Mouse (Mus musculus) CH12.LX (cell line): ENCODE measurements around the gene Tcf7.

Experiments used
- EP300 ChIP-seq: IDR thresholded peaks from 2 replicates; pipeline ENCODE4 v1.6.1; 2011; ENCODE audit warnings: low read length, improper control_type of control experiment
- MAFK ChIP-seq: IDR thresholded peaks from 2 replicates; pipeline ENCODE4 v1.6.1; 2011; ENCODE audit warnings: low read length, improper control_type of control experiment; ENCODE audit not compliant: insufficient replicate concordance
- NRF1 ChIP-seq: IDR thresholded peaks from 2 replicates; pipeline ENCODE4 v1.6.1; 2014; ENCODE audit warnings: low read depth, mild to moderate bottlenecking, inconsistent platforms, low read length, improper control_type of control experiment, moderate library complexity
- ZMIZ1 ChIP-seq: IDR thresholded peaks from 2 replicates; pipeline ENCODE4 v1.6.1; 2012; ENCODE audit warnings: low read depth, mild to moderate bottlenecking, inconsistent platforms, low read length, improper control_type of control experiment

DNA sequence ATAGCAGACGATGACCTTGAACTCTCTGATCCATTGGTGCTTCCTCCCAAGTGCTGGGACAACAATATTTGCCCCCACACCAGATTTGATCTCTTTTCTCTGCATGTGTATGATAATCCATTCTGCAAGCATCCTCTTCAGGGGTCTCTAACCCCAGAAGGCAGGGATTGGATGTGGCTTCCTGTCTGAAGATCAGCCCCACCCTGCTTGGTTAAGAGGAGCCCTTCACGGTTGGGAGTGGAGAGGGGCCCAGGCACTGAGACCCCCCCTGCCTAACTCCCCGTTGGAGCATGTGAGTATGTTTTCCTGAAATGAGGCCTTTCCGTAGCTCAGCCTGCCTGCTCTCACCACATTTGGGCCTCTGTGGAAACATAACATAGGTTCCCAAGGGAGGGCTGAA, 36.9 kb upstream of the Tcf7 start:
- TF ChIP-seq ZMIZ1 (no peak), MAFK (no peak), EP300 (no peak), NRF1 (no peak)
